Mouse (Mus musculus): Measurements from ENCODE around the gene Vil1. TPM values are rescaled to one million over a fixed set of nuclear protein-coding genes. Genes with fewer than 3 reads are reported as not detected.

Gene Vil1
- 0.34 and 0.40 TPM in 2 replicates for polyA plus RNA-seq (2015; fragmentation: Nextera tagmentation; extraction: Ambion mirVana)

DNA sequence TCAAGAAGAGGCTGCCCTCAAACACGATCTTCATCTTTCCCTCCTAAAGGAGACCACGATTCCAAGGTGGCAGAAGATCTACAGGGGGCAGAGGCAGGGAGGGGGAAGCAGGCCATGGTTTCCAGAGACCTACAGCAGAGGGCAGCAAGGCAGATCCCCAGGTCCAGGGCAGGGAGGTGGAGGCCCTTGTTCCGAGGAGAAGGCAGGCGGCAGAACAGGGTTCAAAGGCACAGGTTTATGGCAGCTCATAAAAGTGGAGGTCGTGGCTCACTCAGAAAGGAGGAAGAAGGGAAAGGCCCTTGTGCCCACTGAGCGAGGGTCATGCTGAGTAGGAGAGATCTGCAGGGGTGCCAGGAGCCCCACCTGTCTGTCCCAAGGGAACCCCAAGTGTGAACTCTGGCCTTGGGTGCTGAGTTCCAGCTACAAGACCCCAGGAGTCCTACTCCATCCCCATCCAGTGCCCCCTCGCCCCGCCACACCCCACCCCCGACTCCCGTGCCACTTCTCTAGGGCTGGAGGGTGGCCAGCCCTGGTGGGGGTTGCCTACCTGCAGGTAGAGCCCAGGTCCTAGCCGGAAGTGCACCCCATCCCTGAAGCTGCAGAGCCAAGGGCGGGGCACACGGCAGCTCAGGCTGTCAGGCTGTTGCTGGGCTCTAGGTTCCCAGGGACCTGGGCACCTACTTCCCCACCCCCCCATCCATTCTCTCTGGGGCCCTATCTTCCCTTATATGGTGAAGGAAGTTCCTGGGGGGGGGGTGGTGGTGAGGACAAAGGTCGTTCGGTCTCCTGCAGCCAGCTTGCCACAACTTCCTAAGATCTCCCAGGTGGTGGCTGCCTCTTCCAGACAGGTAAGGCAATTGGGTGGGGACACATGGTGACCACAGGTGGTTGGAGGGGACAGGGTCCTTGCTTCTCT is at the start of gene Vil1:
Vil1 (plus strand) TSS at position 788 of the 916 bp plus-strand sequence.
- Histone ChIP-seq H3K4me1 (no peaks in the 10 kb centered on the region), H3K36me3 (no peaks in the 10 kb centered on the region), H3K9ac (no peak within 1 kb of the TSS), H3K9me3 (no peaks in the 10 kb centered on the region), H3K4me2 (no peak within 1 kb of the TSS), H3K27me3 (no peaks in the 10 kb centered on the region), H3K4me3 (no peak within 1 kb of the TSS), H3K27ac (no peak within 1 kb of the TSS)
- 50% methylated on average over 15 of the region's 15 CpGs for WGBS
- ATAC-seq (ENCODE audit: borderline replicate concordance, extremely low read depth, low FRiP score, low TSS enrichment): no peak

DNA sequence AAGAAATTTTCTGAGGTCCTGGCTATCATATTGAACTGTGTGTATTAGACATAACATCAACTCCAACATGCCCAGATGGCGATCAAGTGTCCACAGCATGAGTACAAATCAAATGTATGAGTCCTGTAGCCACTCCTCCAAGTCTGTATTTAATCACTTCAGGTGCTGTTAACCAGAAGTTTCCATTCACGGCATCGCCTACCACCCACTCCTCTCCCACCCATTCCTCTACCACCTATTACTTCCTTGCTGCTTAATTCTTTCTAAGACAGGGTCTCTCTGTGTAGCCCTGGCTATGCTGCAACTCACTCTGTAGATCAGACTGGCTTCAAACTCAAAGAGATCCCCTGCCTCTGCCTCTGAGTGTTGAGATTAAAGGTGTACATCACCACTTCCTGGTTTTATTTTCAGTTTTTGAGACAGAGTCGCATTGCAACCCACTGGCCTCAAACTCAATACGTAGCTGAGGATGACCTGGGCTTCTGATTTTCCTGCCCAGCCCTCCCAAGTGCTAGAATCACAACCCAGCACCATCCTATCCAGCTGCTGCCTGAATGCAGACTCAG is 49.1 kb upstream of the Vil1 start:
- no peak overlapping the region for H3K9ac ChIP-seq
- 73% methylated on average over 5 of the region's 5 CpGs for WGBS
- ATAC-seq (ENCODE audit: borderline replicate concordance, extremely low read depth, low FRiP score, low TSS enrichment): no peak

DNA sequence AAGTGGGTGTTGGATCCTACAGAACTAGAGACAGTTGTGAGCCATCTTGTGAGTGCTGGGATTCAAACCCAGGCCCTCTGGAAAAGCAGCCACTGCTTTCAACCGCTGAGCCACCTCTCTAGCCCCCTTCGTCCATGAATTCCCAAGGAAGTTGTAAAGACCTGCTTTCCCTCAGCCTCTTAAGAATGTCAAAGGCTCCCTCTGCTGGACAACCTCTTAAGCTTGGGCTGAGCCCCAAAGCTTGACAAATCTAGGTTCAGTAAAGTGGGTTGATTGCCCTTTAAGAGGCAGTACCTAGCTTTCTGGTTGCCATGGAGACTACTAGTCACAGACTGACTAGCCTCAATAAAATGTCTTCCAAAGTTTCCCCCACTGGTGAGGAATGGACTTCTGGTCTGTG is 47.4 kb upstream of the Vil1 start, which contains the start of gene Catip:
Catip (plus strand) TSS at position 297 of the 400 bp plus-strand sequence.
- 3% methylated on average over 2 of the region's 2 CpGs for WGBS
- no peak within 1 kb of the TSS for H3K9ac ChIP-seq

More for the DNA sequence above, 49.1 kb upstream of the Vil1 start:
- no peaks in the 10 kb centered on the region for H3K36me3 ChIP-seq
- 0 out of 2 replicates have a peak, but pooled peaks cover 7% of the 10 kb centered on the region for H3K4me1 ChIP-seq
- H3K27me3 ChIP-seq: no peaks in the 10 kb centered on the region
- no peaks in the 10 kb centered on the region for H3K9me3 ChIP-seq
- H3K4me3 ChIP-seq: no peak overlapping the region
- H3K4me2 ChIP-seq: no peak overlapping the region
- no peak overlapping the region for H3K27ac ChIP-seq

DNA sequence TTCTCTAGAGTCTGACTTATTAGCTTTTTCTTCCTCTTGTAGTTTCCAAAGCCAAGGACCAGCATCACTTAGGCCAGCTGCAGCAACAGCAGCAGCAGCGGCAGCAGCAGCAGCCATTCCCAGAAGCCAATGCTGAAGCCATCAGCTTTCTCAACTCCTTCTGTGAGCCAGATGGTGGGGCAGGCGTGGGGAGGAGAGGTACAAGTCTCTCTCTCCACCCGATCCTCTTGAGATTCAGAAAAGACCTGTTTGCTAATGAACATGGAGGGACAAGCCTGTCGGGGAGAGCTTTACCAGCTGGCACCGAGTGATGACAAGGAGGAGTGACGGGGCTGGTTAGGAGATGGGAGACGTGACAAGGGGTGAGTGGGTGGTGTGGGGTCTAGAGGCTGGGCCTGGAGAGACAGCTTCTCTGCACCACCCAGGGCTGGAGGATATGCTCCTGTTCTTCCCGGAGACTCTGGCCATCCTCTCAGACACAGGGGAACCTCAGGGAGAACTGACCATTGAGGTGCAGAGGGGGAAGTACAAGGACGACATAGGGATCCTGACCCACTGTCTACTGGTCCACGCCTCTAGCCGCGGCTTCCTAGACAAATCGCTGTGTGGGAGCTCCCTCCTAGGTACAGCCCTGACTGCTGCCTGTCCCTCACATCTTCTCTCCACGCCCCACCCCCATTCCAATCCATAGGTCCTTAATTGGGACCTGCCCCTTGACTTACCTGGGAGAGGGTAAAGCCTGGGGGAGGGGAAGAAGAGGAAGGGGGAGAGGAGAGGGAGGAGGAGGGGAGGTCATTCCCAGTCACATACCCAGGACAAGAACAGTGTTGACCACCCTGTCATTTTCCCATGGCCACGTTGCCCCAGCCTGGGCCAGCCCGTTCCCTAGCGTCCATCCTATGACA is 46.6 kb upstream of the Vil1 start:
- H3K9me3 ChIP-seq: no peaks in the 10 kb centered on the region
- 54% methylated on average over 17 of the region's 17 CpGs for WGBS
- no peak overlapping the region for H3K27ac ChIP-seq
- peak overlapping the region; percentile 9; the same call in 1 of the 2 replicates for H3K4me2 ChIP-seq
- H3K27me3 ChIP-seq: no peaks in the 10 kb centered on the region
- H3K9ac ChIP-seq: no peak overlapping the region
- H3K36me3 ChIP-seq: no peaks in the 10 kb centered on the region
- H3K4me3 ChIP-seq: no peak overlapping the region
- H3K4me1 ChIP-seq: peaks cover 8% of the 10 kb centered on the region
- peak; percentile 34 for ATAC-seq (ENCODE audit: borderline replicate concordance, extremely low read depth, low FRiP score, low TSS enrichment)

More for the DNA sequence above, 47.4 kb upstream of the Vil1 start, which contains the start of gene Catip:
- ATAC-seq (ENCODE audit: borderline replicate concordance, extremely low read depth, low FRiP score, low TSS enrichment): peak; percentile 77
- Histone ChIP-seq H3K4me1 (0 out of 2 replicates have a peak, but pooled peaks cover 7% of the 10 kb centered on the region), H3K4me3 (no peak within 1 kb of the TSS), H3K27ac (no peak within 1 kb of the TSS), H3K27me3 (no peaks in the 10 kb centered on the region), H3K4me2 (peak within 1 kb of the TSS; percentile 9; the same call in 1 of the 2 replicates), H3K9me3 (no peaks in the 10 kb centered on the region), H3K36me3 (no peaks in the 10 kb centered on the region)

DNA sequence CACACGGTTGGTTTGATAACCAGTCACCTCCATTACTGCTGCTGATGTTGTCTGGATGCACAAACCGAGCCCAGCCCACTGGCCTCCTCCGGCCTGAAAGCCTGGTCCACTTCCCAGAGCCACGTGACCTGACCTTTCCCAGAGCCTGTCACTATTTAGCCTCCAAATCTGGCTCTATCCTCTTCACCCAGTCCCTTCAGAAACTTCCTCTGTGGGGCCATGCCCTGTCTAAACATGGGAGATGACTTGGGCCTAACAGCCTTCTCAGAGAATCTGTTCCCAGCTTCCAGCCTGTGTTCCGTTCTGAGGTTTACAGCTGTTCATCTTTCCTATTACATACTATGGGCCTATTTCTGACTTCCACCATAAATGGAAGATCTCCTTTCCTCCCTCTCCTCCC is 45.7 kb upstream of the Vil1 start:
- Histone ChIP-seq H3K9me3 (no peaks in the 10 kb centered on the region), H3K4me1 (peaks cover 16% of the 10 kb centered on the region), H3K9ac (no peak overlapping the region), H3K4me2 (no peak overlapping the region), H3K27me3 (no peaks in the 10 kb centered on the region), H3K27ac (no peak overlapping the region), H3K36me3 (no peaks in the 10 kb centered on the region), H3K4me3 (no peak overlapping the region)
- no peak for ATAC-seq (ENCODE audit: borderline replicate concordance, extremely low read depth, low FRiP score, low TSS enrichment)
- WGBS: 55% methylated on average over 5 of the region's 5 CpGs

- WGBS: 53% methylated on average over 8 of the region's 8 CpGs
- ATAC-seq (ENCODE audit: borderline replicate concordance, extremely low read depth, low FRiP score, low TSS enrichment): no peak
Measured at GRCm38 (mm10) chr1:74364270-74364669, 44.9 kb upstream of the Vil1 start.

GRCm38 (mm10) chr1:74367886-74368645 is 41.1 kb upstream of the Vil1 start:
- Histone ChIP-seq H3K9ac (peak overlapping the region; percentile 39), H3K4me2 (peak overlapping the region; percentile 73), H3K36me3 (no peaks in the 10 kb centered on the region), H3K9me3 (no peaks in the 10 kb centered on the region), H3K4me1 (peaks cover 10% of the 10 kb centered on the region), H3K27ac (no peak overlapping the region), H3K4me3 (peak overlapping the region; percentile 30), H3K27me3 (no peaks in the 10 kb centered on the region)
- ATAC-seq (ENCODE audit: borderline replicate concordance, extremely low read depth, low FRiP score, low TSS enrichment): peak; percentile 91
- WGBS: 10% methylated on average over 34 of the region's 34 CpGs

More at GRCm38 (mm10) chr1:74364270-74364669, 44.9 kb upstream of the Vil1 start:
- H3K4me1 ChIP-seq: peaks cover 17% of the 10 kb centered on the region
- no peaks in the 10 kb centered on the region for H3K9me3 ChIP-seq
- H3K4me2 ChIP-seq: no peak overlapping the region
- H3K36me3 ChIP-seq: no peaks in the 10 kb centered on the region
- H3K27ac ChIP-seq: no peak overlapping the region
- H3K9ac ChIP-seq: no peak overlapping the region
- H3K4me3 ChIP-seq: no peak overlapping the region
- no peaks in the 10 kb centered on the region for H3K27me3 ChIP-seq

DNA sequence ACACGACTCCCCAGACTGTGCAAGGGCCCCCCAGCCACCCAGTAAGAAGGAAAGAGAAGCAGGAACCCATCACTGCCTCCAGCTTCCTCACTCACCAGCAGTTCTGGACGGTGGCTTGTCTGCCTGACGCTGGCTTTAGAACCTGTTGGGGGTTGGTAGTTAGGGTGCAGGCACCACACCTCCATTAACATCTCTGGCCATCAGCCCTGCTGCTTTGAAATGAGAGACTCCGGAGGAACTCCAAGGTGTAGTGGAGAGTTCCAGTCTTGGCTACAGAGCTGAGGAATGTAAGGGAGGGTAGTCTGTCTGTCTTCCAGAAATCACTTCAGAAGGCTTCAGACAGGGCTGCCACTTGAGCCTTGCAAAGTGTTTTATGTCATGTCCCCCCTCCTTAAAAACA is 39.1 kb upstream of the Vil1 start:
- H3K4me2 ChIP-seq: no peak overlapping the region
- no peak overlapping the region for H3K9ac ChIP-seq
- H3K9me3 ChIP-seq: no peaks in the 10 kb centered on the region
- H3K36me3 ChIP-seq: no peaks in the 10 kb centered on the region
- WGBS: 45% methylated on average over 4 of the region's 4 CpGs
- no peaks in the 10 kb centered on the region for H3K27me3 ChIP-seq
- no peak overlapping the region for H3K4me3 ChIP-seq
- no peak overlapping the region for H3K27ac ChIP-seq
- peaks cover 10% of the 10 kb centered on the region for H3K4me1 ChIP-seq
- ATAC-seq (ENCODE audit: borderline replicate concordance, extremely low read depth, low FRiP score, low TSS enrichment): no peak

DNA sequence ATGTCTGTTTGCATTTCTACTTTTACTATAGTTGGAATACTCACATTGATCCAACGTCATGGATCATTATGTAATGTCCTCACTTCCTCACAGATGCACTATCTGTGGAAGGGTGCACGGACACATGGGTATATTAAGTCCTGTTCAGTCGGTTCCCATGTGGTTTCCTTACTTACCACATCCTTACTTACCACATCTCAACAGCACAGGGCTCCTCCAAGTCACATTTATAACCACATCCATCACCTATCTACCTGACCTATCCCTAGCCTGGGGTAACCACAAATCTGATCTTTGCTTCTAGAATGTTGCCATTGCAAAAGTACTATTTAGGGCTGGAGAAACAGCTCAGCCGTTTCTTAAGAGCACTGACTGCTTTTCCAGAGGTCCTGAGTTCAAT is 35.8 kb upstream of the Vil1 start:
- Histone ChIP-seq H3K9ac (no peak overlapping the region), H3K27ac (no peak overlapping the region), H3K36me3 (no peaks in the 10 kb centered on the region), H3K4me3 (no peak overlapping the region), H3K4me2 (no peak overlapping the region), H3K4me1 (peaks cover 1% of the 10 kb centered on the region; the same call in 1 of the 2 replicates), H3K9me3 (no peaks in the 10 kb centered on the region), H3K27me3 (no peaks in the 10 kb centered on the region)
- ATAC-seq (ENCODE audit: borderline replicate concordance, extremely low read depth, low FRiP score, low TSS enrichment): no peak
- WGBS: 51% methylated on average over 4 of the region's 4 CpGs

- WGBS: 58% methylated on average over 8 of the region's 8 CpGs
- no peaks in the 10 kb centered on the region for H3K27me3 ChIP-seq
- no peaks in the 10 kb centered on the region for H3K36me3 ChIP-seq
- no peak within 1 kb of the TSS for H3K27ac ChIP-seq
- no peaks in the 10 kb centered on the region for H3K9me3 ChIP-seq
- H3K4me1 ChIP-seq: no peaks in the 10 kb centered on the region
- H3K4me2 ChIP-seq: no peak within 1 kb of the TSS
- 0 out of 2 replicates have a peak, but pooled peaks have one; percentile 24 for ATAC-seq (ENCODE audit: borderline replicate concordance, extremely low read depth, low FRiP score, low TSS enrichment)
- no peak within 1 kb of the TSS for H3K4me3 ChIP-seq
- no peak within 1 kb of the TSS for H3K9ac ChIP-seq
Measured at GRCm38 (mm10) chr1:74374980-74375379, 34.2 kb upstream of the Vil1 start, which contains the start of gene Slc11a1. Gene Slc11a1, plus strand, starts transcription at chr1:74375195.

GRCm38 (mm10) chr1:74375561-74375960 is 33.6 kb upstream of the Vil1 start:
- no peak overlapping the region for H3K4me3 ChIP-seq
- no peak overlapping the region for H3K9ac ChIP-seq
- H3K27ac ChIP-seq: no peak overlapping the region
- H3K4me2 ChIP-seq: no peak overlapping the region
- 73% methylated on average over 10 of the region's 10 CpGs for WGBS
- no peaks in the 10 kb centered on the region for H3K9me3 ChIP-seq
- no peaks in the 10 kb centered on the region for H3K27me3 ChIP-seq
- ATAC-seq (ENCODE audit: borderline replicate concordance, extremely low read depth, low FRiP score, low TSS enrichment): no peak
- H3K4me1 ChIP-seq: no peaks in the 10 kb centered on the region; the same call in 1 of the 2 replicates
- no peaks in the 10 kb centered on the region for H3K36me3 ChIP-seq

Measured in lung, embryonic 15.5 days (tissue).